Mouse (Mus musculus): Measurements from ENCODE around the gene Mboat7. TPM values are rescaled to one million over a fixed set of nuclear protein-coding genes. Genes with fewer than 3 reads are reported as not detected.

Mboat7 gene
- total RNA-seq, 1 experiment: 34.4 TPM

- Histone ChIP-seq H3K36me3 (ENCODE audit: control insufficient read depth, insufficient read depth, low read length, poor library complexity, severe bottlenecking) (peaks cover 18% of the 10 kb centered on the region), H3K27ac (ENCODE audit: insufficient read depth, low read depth, low read length, poor library complexity, severe bottlenecking) (no peak within 1 kb of the TSS), H3K4me1 (ENCODE audit: control insufficient read depth in 2 of 2, insufficient read depth in 2 of 2, low read length in 2 of 2, poor library complexity in 1 of 2) (peaks cover 0 to 4% of the 10 kb centered on the region in 2 experiments; a peak in 2 of 4 replicates), H3K4me3 (ENCODE audit: insufficient read depth in 1 of 2, low read depth in 1 of 2, low read length in 2 of 2, poor library complexity in 1 of 2, severe bottlenecking in 1 of 2) (peak within 1 kb of the TSS; percentile 78 to 81), H3K9ac (ENCODE audit: insufficient read depth, low read depth, low read length, poor library complexity, severe bottlenecking) (peak within 1 kb of the TSS; percentile 80), H3K9me3 (ENCODE audit: control insufficient read depth, insufficient read depth, low read depth, low read length) (no peaks in the 10 kb centered on the region)
- in situ Hi-C loops (cut with MboI; ENCODE audit: low sequenced_read_pairs in 2 of 2, unreplicated experiment in 2 of 2): no loop called here
- DNase-seq (ENCODE audit: low read depth, low spot score): peak; percentile 98
- TF ChIP-seq MAFK (IDR thresholded peaks at IDR 0.05; ENCODE audit: insufficient read depth, low read depth, low read length) (no peak), ZNF384 (IDR thresholded peaks at IDR 0.05; ENCODE audit: low read depth, low read length) (no peak), ZC3H11A (IDR thresholded peaks at IDR 0.05; ENCODE audit: borderline replicate concordance, low read depth, low read length) (no peak), CHD2 (IDR thresholded peaks at IDR 0.05; ENCODE audit: low read depth, low read length) (peak; percentile 89), HCFC1 (IDR thresholded peaks at IDR 0.05; ENCODE audit: borderline replicate concordance, insufficient read depth, low read length) (no peak)
Measured at GRCm38 (mm10) chr7:3665215-3666114, 27.9 kb downstream of the Mboat7 start, which contains the start of gene Leng1. Gene Leng1 (minus strand): TSS chr7:3665840.

DNA sequence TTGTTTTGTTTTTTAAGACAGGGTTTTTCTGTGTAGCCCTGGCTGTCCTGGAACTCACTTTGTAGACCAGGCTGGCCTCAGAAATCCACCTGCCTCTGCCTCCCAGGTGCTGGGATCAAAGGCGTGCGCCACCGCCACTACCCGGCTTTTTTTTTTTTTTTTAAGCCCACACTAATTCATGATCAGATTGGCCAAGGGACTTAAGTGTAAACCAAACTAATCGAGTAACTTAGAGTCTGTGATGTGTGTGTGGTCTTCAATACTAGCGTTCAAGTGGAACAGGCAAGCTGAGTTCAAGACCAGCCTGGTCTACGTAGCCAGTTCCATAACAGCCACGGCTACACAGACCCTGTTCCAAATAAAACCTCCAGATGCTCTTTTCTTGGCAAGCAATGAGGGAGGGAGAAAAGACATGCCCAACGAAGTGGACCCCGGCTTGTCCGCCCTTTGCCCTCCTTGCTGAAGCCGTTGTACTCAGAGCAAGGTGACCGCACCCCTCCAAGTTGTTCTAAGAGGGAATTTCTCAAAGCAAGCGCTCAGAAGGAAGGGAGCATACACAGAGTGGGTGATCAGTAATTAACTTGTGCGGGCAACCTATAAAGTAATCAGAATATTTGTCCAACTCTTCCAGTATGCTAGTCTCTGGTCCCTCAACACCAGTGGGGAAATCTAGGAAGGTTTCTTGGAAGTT lies 28.7 kb downstream of the Mboat7 start:
- TF ChIP-seq ZC3H11A (IDR thresholded peaks at IDR 0.05; ENCODE audit: borderline replicate concordance, low read depth, low read length) (no peak), MAFK (IDR thresholded peaks at IDR 0.05; ENCODE audit: insufficient read depth, low read depth, low read length) (no peak), HCFC1 (IDR thresholded peaks at IDR 0.05; ENCODE audit: borderline replicate concordance, insufficient read depth, low read length) (no peak), ZNF384 (IDR thresholded peaks at IDR 0.05; ENCODE audit: low read depth, low read length) (peak; percentile 64), CHD2 (IDR thresholded peaks at IDR 0.05; ENCODE audit: low read depth, low read length) (no peak)
- Histone ChIP-seq H3K9ac (ENCODE audit: insufficient read depth, low read depth, low read length, poor library complexity, severe bottlenecking) (peak overlapping the region; percentile 80), H3K36me3 (ENCODE audit: control insufficient read depth, insufficient read depth, low read length, poor library complexity, severe bottlenecking) (peaks cover 24% of the 10 kb centered on the region), H3K4me3 (ENCODE audit: insufficient read depth in 1 of 2, low read depth in 1 of 2, low read length in 2 of 2, poor library complexity in 1 of 2, severe bottlenecking in 1 of 2) (peak overlapping the region; percentile 78 to 81), H3K27ac (ENCODE audit: insufficient read depth, low read depth, low read length, poor library complexity, severe bottlenecking) (no peak overlapping the region), H3K9me3 (ENCODE audit: control insufficient read depth, insufficient read depth, low read depth, low read length) (no peaks in the 10 kb centered on the region), H3K4me1 (ENCODE audit: control insufficient read depth in 2 of 2, insufficient read depth in 2 of 2, low read length in 2 of 2, poor library complexity in 1 of 2) (peaks cover 0 to 4% of the 10 kb centered on the region in 2 experiments; a peak in 2 of 4 replicates)
- no peak for DNase-seq (ENCODE audit: low read depth, low spot score)
- in situ Hi-C loops (cut with MboI; ENCODE audit: low sequenced_read_pairs in 2 of 2, unreplicated experiment in 2 of 2): no loop called here

DNA sequence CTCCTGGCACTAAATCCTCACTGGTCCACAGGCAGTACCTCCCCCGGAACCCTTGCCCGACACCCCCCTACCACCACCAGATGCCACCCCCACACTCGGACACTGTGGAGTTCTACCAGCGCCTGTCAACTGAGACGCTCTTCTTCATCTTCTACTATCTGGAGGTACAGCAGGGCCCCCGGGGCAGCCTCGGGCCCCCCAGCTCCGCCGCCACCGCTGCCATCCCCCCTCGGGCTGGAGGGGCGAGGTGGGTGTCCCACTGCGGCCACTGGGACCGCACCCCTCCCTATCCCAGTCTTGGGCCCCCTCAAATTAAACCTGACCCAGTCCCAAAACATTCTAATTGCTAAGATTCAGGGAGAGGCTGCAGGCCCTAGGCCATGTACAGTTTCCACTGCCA lies 34.7 kb downstream of the Mboat7 start:
- no peaks in the 10 kb centered on the region for H3K4me1 ChIP-seq (ENCODE audit: control insufficient read depth in 2 of 2, insufficient read depth in 2 of 2, low read length in 2 of 2, poor library complexity in 1 of 2)
- no peaks in the 10 kb centered on the region for H3K9me3 ChIP-seq (ENCODE audit: control insufficient read depth, insufficient read depth, low read depth, low read length)
- no peak for DNase-seq (ENCODE audit: low read depth, low spot score)
- no peak overlapping the region for H3K9ac ChIP-seq (ENCODE audit: insufficient read depth, low read depth, low read length, poor library complexity, severe bottlenecking)
- in situ Hi-C loops (cut with MboI; ENCODE audit: low sequenced_read_pairs in 2 of 2, unreplicated experiment in 2 of 2): no loop called here
- no peak overlapping the region for H3K27ac ChIP-seq (ENCODE audit: insufficient read depth, low read depth, low read length, poor library complexity, severe bottlenecking)
- H3K36me3 ChIP-seq (ENCODE audit: control insufficient read depth, insufficient read depth, low read length, poor library complexity, severe bottlenecking): peaks cover 81% of the 10 kb centered on the region
- TF ChIP-seq MAFK (IDR thresholded peaks at IDR 0.05; ENCODE audit: insufficient read depth, low read depth, low read length) (no peak), ZNF384 (IDR thresholded peaks at IDR 0.05; ENCODE audit: low read depth, low read length) (no peak), ZC3H11A (IDR thresholded peaks at IDR 0.05; ENCODE audit: borderline replicate concordance, low read depth, low read length) (no peak), CHD2 (IDR thresholded peaks at IDR 0.05; ENCODE audit: low read depth, low read length) (no peak), HCFC1 (IDR thresholded peaks at IDR 0.05; ENCODE audit: borderline replicate concordance, insufficient read depth, low read length) (no peak)
- no peak overlapping the region for H3K4me3 ChIP-seq (ENCODE audit: insufficient read depth in 1 of 2, low read depth in 1 of 2, low read length in 2 of 2, poor library complexity in 1 of 2, severe bottlenecking in 1 of 2)

DNA sequence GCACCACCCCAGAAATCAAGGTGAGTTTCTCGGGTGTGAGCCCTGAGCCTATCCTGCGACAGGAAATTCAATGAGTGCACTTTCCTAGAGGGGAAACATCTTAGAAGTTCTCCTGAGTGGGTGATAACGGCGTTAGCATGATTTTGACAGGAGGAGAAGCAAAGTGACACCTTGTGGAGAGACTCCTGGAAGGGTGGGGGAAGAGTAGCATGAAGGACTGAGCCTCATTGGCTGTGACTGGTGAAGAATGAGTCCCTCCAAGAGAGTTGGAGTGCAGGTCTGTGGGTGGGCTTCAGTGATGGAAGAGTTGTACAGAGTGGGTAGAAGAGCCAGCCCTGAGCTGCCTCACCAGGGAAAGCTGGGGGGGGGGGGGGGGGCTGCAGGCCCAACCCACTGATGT lies 36.4 kb downstream of the Mboat7 start:
- no peak overlapping the region for H3K9ac ChIP-seq (ENCODE audit: insufficient read depth, low read depth, low read length, poor library complexity, severe bottlenecking)
- in situ Hi-C loops (cut with MboI; ENCODE audit: low sequenced_read_pairs in 2 of 2, unreplicated experiment in 2 of 2): no loop called here
- TF ChIP-seq HCFC1 (IDR thresholded peaks at IDR 0.05; ENCODE audit: borderline replicate concordance, insufficient read depth, low read length) (no peak), CHD2 (IDR thresholded peaks at IDR 0.05; ENCODE audit: low read depth, low read length) (no peak), ZC3H11A (IDR thresholded peaks at IDR 0.05; ENCODE audit: borderline replicate concordance, low read depth, low read length) (no peak), ZNF384 (IDR thresholded peaks at IDR 0.05; ENCODE audit: low read depth, low read length) (no peak), MAFK (IDR thresholded peaks at IDR 0.05; ENCODE audit: insufficient read depth, low read depth, low read length) (no peak)
- DNase-seq (ENCODE audit: low read depth, low spot score): no peak
- peaks cover 91% of the 10 kb centered on the region for H3K36me3 ChIP-seq (ENCODE audit: control insufficient read depth, insufficient read depth, low read length, poor library complexity, severe bottlenecking)
- no peak overlapping the region for H3K4me3 ChIP-seq (ENCODE audit: insufficient read depth in 1 of 2, low read depth in 1 of 2, low read length in 2 of 2, poor library complexity in 1 of 2, severe bottlenecking in 1 of 2)
- no peaks in the 10 kb centered on the region for H3K9me3 ChIP-seq (ENCODE audit: control insufficient read depth, insufficient read depth, low read depth, low read length)
- H3K4me1 ChIP-seq (ENCODE audit: control insufficient read depth in 2 of 2, insufficient read depth in 2 of 2, low read length in 2 of 2, poor library complexity in 1 of 2): no peaks in the 10 kb centered on the region
- no peak overlapping the region for H3K27ac ChIP-seq (ENCODE audit: insufficient read depth, low read depth, low read length, poor library complexity, severe bottlenecking)
